Mouse (Mus musculus) stomach, embryonic 16.5 days (tissue): Measurements from ENCODE around the gene Defb10. TPM values are rescaled to one million over a fixed set of nuclear protein-coding genes. Genes with fewer than 3 reads are reported as not detected.
"Not testable (repeated sequence)": the region's sequence is repeated elsewhere in the genome, so short reads cannot be mapped to it uniquely, and the experiment has no call there.

Source experiments
- ATAC-seq: fragments of 200-750 bp; cut with Nextera tagmentation; 2 replicates; pipeline ENCODE4 v1.8.0; 2017; ENCODE audit warnings: moderate number of reproducible peaks, moderate TSS enrichment; ENCODE audit not compliant: insufficient read depth, low FRiP score
- H3K27ac ChIP-seq: fragments of 300-500 bp; sonication (generic); 2 replicates; pipeline ENCODE4 v1.5.1; 2014; ENCODE audit warnings: low read length
- H3K27me3 ChIP-seq: fragments of 300-500 bp; sonication (generic); 2 replicates; pipeline ENCODE4 v1.6.1; 2014; ENCODE audit warnings: low read length, control low read depth, mixed read lengths; ENCODE audit not compliant: control insufficient read depth, insufficient read depth
- H3K36me3 ChIP-seq: fragments of 300-500 bp; sonication (generic); 2 replicates; pipeline ENCODE4 v1.6.1; 2014; ENCODE audit warnings: low read length; ENCODE audit not compliant: control insufficient read depth, insufficient read depth
- H3K4me1 ChIP-seq: fragments of 300-500 bp; sonication (generic); 2 replicates; pipeline ENCODE4 v1.6.1; 2014; ENCODE audit warnings: low read length, control low read depth, mixed read lengths; ENCODE audit not compliant: control insufficient read depth, insufficient read depth
- H3K4me2 ChIP-seq: fragments of 300-500 bp; sonication (generic); 2 replicates; pipeline ENCODE4 v1.6.1; 2014; ENCODE audit warnings: low read depth, low read length, mixed read lengths
- H3K4me3 ChIP-seq: fragments of 300-500 bp; sonication (generic); replicated peaks from 2 replicates; pipeline ENCODE4 v1.5.1; 2014; ENCODE audit warnings: mild to moderate bottlenecking, low read length
- H3K9ac ChIP-seq: fragments of 300-500 bp; sonication (generic); 2 replicates; pipeline ENCODE4 v1.6.1; 2014; ENCODE audit warnings: low read length
- H3K9me3 ChIP-seq: fragments of 300-500 bp; sonication (generic); replicated peaks from 2 replicates; pipeline ENCODE4 v1.6.1; 2016; ENCODE audit warnings: low read length, control low read depth; ENCODE audit not compliant: control insufficient read depth
- WGBS: fragments of 180-500 bp; shearing (Covaris S2); extraction: QIAGEN DNeasy Blood & Tissue Kit; methylation state at CpG from one replicate; pipeline ENCODE4 v1.1.7; 2014; 5-methylcytosine and 5-hydroxymethylcytosine counted together
- polyA plus RNA-seq: library from polyadenylated mRNA; unstranded; fragments of >200 nt; fragmentation: Nextera tagmentation; extraction: Ambion mirVana; gene quantifications from 2 replicates; pipeline ENCODE4 v1.2.1, GENCODE M21; 2015

The Defb10 gene
- polyA plus RNA-seq, result not detected in 2 replicates

DNA sequence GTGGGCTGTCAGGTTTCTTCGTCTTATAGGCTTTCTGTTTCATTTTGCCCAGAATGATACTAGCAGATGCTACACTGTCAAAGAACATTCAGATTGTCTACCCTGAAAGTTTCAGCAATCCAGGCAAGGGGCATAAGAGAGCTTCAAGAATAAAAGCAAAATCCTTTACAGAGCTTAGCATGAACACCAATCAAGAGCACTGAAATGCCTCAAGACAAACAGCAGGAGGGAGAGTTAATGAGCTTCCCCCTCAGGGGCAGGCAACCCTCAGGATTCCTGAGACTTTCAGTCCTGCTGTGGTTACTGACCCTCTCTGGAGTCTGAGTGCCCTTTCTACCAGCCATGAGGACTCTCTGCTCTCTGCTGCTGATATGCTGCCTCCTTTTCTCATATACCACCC, at the start of gene Defb10:
Gene Defb10, plus strand, starts transcription at position 316 of the 400 bp plus-strand sequence.
- H3K27ac ChIP-seq, ATAC-seq, H3K36me3 ChIP-seq, H3K9me3 ChIP-seq, H3K4me2 ChIP-seq, H3K4me3 ChIP-seq, H3K27me3 ChIP-seq, H3K9ac ChIP-seq, H3K4me1 ChIP-seq: not testable (repeated sequence)
- 59% methylated on average over 1 of the region's 1 CpGs for WGBS

DNA sequence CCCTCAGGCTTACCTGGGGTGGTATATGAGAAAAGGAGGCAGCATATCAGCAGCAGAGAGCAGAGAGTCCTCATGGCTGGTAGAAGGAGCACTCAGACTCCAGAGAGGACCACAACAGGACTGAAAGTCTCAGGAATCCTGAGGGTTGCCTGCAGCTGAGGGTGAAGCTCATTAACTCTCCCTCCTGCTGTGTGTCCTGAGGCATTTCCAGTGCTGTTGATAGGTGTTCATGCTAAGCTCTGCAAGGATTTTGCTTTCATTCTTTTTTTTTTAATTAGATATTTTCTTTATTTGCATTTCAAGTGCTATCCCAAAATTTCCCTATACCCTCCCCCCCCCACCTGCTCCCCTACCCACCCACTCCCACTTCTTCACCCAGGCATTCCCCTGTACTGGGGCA, 26.6 kb downstream of the Defb10 start, which contains the start of gene Defb9:
Gene Defb9, minus strand, starts transcription at position 101 of the 400 bp plus-strand sequence.
- not testable (repeated sequence) for H3K4me3 ChIP-seq, H3K36me3 ChIP-seq, H3K9ac ChIP-seq, H3K4me2 ChIP-seq, H3K27ac ChIP-seq, H3K9me3 ChIP-seq, H3K4me1 ChIP-seq, H3K27me3 ChIP-seq, ATAC-seq

DNA sequence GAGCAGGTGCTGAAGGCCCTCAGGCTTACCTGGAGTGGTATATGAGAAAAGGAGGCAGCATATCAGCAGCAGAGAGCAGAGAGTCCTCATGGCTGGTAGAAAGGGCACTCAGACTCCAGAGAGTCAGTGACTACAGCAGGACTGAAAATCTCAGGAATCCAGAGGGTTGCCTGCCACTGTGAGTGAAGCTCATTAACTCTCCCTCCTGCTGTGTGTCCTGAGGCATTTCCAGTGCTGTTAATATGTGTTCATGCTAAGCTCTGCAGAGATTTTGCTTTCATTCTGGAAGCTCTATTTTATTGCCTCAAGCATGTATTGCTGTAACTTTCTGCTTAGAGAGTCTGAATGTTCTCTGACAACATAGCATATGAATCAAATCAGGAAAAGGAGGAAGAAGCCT, 47.6 kb downstream of the Defb10 start, which contains the start of gene Defb11:
Gene Defb11, minus strand, starts transcription at position 123 of the 400 bp plus-strand sequence.
- H3K4me2 ChIP-seq, H3K9ac ChIP-seq, H3K27me3 ChIP-seq, H3K36me3 ChIP-seq, H3K27ac ChIP-seq, H3K4me3 ChIP-seq, ATAC-seq, H3K4me1 ChIP-seq, H3K9me3 ChIP-seq: not testable (repeated sequence)

Other genes starting within 250 kb of the Defb10 start
- gene Defa26, start 240.7 kb upstream of the Defb10 start, polyA plus RNA-seq, result not detected in 2 replicates
- gene Defa17, start 203.1 kb upstream of the Defb10 start, polyA plus RNA-seq, result 1.7 and 8.6 TPM in 2 replicates
- not detected in 2 replicates for gene Defa34, start 193.1 kb upstream of the Defb10 start, polyA plus RNA-seq
- gene AY761184, start 155.3 kb upstream of the Defb10 start, polyA plus RNA-seq, result not detected in 2 replicates
- gene Defa24, start 124.4 kb upstream of the Defb10 start, polyA plus RNA-seq, result 5.6 and 10.2 TPM in 2 replicates
- gene Defb50, start 35.4 kb upstream of the Defb10 start, polyA plus RNA-seq, result not detected in 2 replicates
- gene Defb2, start 19.0 kb upstream of the Defb10 start, polyA plus RNA-seq, result not detected in 2 replicates
- not detected in 2 replicates for gene Defb9, start 26.5 kb downstream of the Defb10 start, polyA plus RNA-seq
- not detected in 2 replicates for gene Defb11, start 47.5 kb downstream of the Defb10 start, polyA plus RNA-seq
- not detected in 2 replicates for gene Defb15, start 73.8 kb downstream of the Defb10 start, polyA plus RNA-seq
- gene Defb35, start 79.5 kb downstream of the Defb10 start, polyA plus RNA-seq, result not detected in 2 replicates
- gene Defb13, start 87.9 kb downstream of the Defb10 start, polyA plus RNA-seq, result not detected in 2 replicates
- not detected in 2 replicates for gene Fam90a1a, start 99.8 kb downstream of the Defb10 start, polyA plus RNA-seq
- not detected in 2 replicates for gene Ccdc70, start 110.9 kb downstream of the Defb10 start, polyA plus RNA-seq
- gene Atp7b, start 201.4 kb downstream of the Defb10 start, polyA plus RNA-seq, result 11.1 and 12.7 TPM in 2 replicates
- gene Alg11, start 201.8 kb downstream of the Defb10 start, polyA plus RNA-seq, result 34.2 and 38.1 TPM in 2 replicates